Mouse (Mus musculus) cerebellum, postnatal 4 days (tissue): ENCODE measurements around the gene Bglap2.
A peak's percentile ranks its signal among the peaks of the same experiment; 100 is the strongest.
"Not testable (repeated sequence)": the region's sequence is repeated elsewhere in the genome, so short reads cannot be mapped to it uniquely, and the experiment has no call there.

Experiments used
- DNase-seq, 2 experiments: peaks; one replicate each; pipeline ENCODE4 v3.0.0; 2022; ENCODE audit warnings: low spot score in 2 of 2, mixed read lengths in 1 of 2

The Bglap2 gene

DNA sequence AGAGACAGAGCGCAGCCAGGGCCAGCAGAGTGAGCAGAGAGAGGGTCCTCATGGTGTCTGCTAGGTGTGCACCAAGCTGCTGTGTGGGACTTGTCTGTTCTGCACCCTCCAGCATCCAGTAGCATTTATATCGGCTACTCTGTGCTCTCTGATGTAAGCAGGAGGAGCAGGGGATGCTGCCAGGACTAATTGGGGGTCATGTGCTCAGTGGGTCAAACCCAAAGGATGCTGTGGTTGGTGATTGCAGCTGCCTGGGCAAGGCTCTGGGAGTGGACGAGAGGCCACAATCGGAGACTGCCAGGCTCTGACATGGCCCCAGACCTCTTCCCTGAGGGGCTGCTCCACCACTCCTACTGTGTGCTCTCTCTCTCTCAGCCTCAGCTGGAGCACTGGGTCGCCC, at the start of gene Bglap2:
Gene Bglap2 (minus strand): TSS at position 101 of the 400 bp plus-strand sequence.
- not testable (repeated sequence) for DNase-seq

DNA sequence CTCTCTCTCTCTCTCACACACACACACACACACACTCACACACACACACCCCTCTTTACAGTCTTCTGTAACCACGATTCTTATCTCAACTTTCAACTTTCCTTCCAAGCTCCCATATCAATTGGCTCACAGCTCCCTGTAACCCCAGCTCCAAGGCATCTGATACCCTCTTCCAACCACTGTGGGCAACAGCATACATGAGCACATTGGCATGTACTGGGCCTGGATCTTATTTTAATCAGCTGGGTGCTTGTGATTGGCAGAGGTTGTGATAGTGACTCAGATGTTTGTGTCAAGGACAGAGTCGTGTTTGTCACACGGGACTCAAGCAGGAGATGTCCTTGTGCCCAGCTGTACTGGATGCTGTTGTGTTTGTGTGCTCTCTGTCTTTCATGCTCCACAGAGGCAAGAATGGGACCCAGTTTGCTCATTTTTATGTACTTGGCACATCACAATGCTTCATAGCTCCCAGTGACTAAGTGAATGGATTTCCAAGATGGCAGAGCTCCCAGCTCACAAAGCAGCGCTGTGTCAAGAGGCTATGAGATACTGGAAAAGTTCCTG, 48.9 kb upstream of the Bglap2 start:
- DNase-seq = no peak

DNA sequence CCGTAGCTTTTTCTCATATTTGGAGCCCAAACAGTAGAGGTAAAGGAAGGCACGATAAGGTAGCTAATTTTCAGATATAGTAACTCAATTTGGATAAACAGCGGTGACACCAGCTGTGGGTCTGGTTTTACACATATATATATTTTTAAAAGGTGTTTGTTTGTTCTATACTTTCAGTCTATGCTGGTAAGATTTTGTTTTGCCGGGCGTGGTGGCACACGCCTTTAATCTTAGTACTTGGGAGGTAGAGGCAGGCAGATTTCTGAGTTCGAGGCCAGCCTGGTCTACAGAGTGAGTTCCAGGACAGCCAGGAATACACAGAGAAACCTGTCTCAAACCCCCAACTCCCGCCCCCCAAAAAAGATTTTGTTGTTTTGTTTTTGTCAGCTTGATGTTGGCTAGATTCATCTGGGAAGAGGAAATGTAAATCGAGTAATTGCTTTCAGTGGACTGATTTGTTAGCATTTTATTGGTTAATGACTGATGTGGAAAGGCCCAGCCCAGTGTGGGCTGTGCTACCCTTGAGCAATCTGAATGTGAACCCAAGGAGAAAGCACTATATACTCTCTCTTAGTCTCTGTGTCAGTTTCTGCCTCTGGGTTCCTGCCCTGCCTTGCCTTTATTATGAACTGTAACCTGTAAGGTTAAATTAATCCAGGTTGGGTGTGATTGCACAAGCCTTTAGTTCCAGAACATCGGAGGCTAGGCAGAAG, 47.4 kb upstream of the Bglap2 start:
- no peak for DNase-seq

DNA sequence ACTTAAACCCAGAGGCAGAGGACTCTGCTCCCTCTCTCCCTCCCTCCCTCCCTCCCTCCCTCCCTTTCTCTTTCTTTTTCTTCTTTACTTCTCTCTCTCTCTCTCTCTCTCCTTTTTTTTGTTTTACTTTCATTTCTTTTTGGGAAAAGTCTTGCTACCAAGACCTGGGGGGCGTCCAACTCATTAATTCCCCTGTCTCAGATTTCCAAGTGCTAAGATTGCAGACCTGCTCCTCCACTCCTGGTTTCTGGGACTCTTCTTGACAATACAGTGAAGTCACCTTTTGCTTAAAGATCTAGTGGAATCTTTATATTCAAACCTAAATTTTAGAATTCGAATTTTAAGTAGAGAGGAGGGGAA, 46.8 kb upstream of the Bglap2 start:
- no peak for DNase-seq

DNA sequence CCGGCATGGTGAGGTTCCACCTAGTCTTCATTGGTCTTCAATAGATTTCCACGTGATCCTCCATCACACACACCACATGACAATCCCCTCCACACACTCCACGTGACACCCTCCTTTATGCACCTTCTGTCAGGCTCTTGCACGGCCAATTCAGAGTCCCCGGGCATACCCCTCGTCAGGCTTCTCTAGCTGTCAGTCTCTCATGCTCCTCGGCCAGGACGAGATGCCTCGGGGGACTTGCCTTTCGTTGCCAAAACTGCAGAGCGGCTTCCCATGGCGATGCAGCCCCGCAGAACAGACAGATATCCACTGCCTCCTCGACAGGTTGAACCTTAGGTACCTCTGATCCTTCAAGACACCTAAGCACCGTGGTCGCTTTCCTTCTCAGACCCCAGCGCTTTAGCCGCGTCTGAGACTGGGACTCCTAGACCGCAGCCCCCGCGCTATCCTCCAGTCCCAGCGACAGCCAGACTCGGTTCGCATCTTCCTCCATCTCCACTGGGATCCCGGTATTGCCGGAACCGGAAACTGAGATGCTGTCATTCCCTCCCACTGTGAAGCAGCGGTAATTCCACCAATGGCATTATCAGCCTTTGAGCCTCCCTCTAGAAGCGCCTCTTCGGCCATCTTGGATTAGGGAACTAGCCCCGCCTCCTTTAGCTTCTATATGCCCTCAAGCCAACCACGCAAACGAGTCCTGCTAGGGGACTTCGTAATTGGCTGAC, 46.3 kb upstream of the Bglap2 start, which contains the start of gene Slc25a44:
Gene Slc25a44 (minus strand): TSS at position 535 of the 725 bp plus-strand sequence.
- DNase-seq = peak; percentile 76 to 92

DNA sequence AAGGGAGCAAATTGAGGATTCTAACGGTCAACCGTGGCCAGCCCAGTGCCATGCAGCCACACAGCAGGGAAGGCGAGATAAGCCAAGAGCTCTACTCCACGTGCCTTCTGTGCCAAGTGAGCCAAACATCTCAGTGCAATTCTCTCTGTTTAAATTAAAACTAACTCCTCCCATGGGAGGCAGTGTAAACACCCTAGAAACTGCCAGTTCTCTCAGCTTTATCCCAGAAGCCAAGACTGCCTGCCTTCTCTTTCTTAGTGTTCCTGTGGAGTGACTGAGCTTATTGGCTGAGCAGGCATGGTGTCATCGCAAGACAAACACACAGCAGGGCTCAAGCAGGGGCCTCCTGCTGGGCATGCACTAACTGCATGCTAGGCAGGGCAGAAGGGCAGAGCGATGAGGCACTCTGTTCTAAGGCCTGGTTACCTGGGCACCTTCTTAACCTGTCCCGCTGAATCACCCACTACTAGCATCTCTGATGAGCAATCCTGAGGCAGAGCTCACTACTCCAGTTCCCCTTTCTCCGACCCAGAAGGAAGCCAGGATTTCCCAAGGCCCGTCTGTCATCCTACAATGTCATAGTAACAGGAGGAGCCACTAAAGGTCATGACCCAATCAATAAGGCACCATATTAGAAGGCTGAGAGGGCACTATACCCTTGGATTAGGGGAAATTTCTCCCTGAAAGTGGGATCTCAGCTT, 43.7 kb upstream of the Bglap2 start:
- DNase-seq = no peak

DNA sequence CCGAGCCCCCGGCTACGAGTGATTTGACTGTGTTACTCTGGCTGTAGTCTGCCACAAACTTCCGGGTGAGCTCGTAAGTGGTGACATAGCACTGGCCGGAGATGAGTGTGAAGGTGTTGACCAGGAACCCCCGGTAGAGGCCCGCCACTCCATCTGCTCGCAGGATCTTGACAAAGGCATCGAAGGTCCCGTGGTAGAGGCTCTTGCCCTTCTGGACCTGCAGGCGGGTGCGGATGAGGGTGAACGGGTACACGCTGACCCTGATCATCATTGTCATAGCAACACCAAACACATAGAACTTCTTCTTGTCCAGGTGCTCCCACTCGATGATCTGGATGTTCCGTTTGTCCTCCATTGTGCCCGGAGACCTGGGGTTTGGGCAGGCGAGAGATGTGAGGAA, 42.3 kb upstream of the Bglap2 start:
- DNase-seq = no peak

DNA sequence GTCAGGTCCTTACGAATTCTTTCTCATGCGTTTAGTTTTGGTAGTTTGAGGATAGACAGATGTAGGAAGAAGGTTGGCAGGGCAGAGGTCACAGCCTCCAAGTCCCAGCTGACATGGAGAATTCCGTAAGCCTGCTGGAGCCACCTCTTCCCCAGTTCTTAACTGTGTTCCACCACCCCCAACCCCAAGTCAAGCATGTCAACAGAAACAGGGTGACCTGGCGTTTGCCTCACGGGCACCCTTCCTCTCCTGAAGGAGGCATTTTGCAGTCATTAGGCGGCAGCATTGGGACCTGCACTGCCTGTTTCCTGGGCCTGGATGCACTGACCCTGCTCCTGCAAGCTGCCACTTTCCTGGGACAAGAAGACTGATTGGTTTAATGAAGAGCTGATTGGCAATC, 39.5 kb upstream of the Bglap2 start:
- no peak for DNase-seq

DNA sequence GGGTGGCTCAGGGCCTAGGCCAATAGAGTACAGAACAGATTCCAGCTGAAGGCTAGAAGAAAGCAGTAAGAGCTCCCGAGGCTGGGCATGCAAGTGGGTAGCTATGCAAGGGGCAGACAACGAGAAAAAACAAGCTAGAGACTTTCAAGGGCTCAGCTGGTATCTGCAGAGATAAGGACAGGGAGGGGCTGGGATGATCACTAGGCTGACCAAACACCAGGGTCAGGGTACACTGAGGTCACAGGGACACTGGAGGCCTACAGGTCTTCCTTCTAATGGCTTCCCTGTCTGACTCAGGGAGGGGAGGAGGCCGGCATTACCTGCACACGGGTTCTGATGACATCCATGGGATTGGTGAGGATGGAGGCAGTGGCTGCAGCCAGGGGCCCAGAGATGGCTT, 37.2 kb upstream of the Bglap2 start:
- no peak for DNase-seq

DNA sequence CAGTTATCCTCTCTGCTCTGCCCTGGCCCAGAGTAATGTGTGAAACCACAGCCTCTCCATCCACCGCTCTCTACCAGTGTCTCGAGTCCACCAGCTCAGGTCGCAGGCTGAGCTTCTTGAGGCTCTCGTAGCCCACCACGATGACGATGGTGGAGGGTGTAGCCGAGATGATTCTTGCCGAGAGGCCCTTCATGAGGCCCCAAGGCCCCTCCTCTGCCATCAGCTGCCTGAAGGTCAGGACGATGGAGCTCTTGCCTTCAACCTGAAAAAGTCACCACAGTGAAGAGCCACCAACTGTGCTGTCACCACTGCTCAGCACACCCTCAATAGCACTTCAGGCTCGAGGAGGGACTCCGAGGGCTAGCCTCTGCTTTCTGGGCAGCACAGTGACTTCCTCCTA, 34.1 kb upstream of the Bglap2 start:
- no peak for DNase-seq

DNA sequence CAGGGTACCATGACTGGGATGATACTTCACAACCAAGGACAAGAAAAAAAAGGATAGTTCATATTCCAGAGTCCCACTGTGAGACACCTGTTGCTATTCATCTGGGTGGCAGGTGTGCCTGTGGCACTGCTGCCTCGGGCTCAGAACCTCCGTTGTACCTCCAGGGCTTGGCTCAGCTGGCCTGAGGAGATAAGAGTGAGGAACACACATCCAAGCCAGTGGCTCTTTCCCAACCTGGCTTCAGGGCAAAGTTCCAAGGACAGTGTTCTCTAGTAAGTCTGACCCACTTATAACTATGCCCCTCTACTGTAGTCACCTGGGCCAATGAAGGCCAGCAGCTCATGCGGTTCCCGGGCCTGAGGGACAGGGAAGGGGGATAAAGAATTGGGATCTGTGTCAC, 33.2 kb upstream of the Bglap2 start:
- no peak for DNase-seq

DNA sequence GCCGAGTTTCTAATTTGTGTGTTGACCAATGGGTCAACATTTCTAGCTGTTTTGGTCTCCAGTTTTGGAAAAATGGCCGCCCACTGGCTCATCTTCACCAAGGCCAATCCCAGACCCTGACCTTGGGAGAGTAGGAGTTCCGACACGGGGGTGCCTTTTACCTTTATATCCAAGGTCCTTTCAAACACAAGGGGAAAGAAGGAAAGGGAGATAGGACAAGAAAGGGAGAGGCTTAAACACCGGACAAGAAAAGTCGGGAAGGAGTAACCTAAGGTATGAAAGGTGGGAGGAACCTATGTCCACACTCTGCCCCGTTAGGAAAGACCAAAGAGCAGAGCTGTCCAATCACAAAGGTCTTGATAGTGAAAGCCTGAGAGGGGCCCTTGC, 32.1 kb upstream of the Bglap2 start:
- DNase-seq = no peak

DNA sequence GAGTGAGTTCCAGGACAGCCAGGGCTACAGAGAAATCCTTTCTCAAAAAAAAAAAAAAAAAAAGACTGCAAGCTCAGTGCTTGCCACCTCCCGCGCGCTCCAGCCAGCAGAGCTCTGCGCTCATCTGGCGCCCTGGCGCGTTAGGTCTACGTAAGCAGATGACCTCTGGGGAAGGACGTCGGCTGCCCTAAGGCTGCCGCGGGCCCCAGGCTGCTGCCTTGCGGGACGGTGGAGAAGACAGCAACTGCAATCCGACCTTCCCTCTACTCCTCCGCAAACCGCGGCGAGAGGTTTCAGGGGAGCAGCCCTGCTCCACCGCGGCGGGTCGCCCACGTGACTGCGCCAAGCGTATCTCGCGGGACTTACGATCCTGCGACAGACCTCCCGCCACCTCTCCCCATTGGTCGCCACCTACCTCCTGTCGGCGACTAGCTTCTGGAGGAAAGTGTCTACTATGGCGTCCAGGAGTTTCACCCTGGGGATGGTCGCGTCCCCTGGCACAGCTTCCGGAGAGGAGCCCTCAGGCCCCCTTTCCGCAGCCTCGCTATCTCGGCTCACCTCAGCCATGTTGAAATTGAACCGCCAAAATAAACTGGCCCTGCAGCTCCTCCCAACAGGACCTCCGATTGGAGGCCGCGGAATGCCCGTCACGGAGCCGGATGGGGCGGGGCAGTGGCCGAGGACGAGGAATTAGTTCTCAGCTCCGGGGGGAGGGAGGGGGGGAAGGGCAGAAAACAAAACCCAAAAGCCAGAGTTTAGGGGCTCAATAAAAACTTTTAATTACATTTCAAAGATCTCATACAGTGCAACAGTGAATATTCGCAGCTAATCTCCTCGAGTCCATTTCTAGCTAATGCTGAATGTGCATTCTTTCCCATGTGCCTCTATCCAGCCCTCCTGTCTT, 31.5 kb upstream of the Bglap2 start, which contains the start of gene Pmf1:
Gene Pmf1 (minus strand): TSS at position 591 of the 904 bp plus-strand sequence.
- peak; percentile 76 to 85 for DNase-seq

DNA sequence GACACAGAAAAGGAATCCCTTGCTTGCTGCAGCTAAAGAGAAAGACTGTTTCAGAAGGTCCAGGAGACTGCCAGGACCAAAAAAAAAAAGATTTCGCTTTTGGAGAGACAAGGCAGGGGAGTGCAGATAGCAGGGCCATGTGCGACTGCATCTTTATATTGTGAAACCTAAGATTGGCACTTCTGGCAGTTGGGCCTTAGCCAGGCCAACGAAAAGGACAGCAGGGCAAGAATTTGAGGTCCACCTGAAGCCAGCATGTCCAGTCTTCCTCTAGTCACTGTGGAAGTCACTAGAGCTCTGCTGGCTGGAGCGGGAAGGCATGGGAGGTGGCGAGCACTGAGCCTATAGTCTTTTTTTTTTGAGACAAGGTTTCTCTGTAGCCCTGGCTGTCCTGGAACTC, 30.5 kb upstream of the Bglap2 start:
- no peak for DNase-seq

DNA sequence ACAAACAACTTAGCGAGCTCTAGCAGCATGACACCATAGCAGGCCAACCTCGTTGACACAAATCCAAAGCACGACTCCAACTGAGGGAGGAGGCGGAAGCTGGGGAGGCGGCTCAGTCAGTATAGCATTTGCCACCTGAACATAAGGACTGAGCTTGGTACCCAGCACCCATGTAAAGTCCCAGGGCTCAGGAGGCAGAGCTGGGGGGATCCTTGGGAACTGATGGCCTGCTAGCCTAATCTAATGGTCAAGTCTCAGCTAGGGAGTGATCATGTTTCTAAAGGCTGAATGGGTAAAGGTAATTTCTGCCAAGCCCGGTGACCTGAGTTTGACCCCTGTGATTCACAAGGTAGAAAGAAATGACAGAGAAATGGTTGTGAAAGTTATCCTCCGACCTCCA, 29.0 kb upstream of the Bglap2 start:
- no peak for DNase-seq

DNA sequence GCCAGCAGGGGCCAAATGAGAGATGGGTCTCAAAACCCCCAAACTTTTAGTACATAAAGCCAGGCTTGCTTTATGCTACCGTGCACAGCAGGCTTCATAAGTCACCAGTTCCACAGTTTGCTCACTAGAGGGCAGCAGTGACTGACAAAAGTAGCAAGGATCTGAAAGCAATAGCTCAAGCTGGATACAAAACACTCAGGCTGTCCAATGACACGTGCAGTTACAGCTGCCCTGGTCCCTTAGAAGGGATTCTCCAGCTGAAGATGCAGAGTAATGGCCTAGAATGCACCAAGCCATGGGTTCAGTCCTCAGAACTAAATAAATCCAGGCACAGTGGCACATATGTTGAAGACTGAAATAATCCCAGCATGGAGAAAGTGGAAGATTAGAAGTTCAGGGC, 28.6 kb upstream of the Bglap2 start:
- peak; percentile 33 to 58 for DNase-seq

DNA sequence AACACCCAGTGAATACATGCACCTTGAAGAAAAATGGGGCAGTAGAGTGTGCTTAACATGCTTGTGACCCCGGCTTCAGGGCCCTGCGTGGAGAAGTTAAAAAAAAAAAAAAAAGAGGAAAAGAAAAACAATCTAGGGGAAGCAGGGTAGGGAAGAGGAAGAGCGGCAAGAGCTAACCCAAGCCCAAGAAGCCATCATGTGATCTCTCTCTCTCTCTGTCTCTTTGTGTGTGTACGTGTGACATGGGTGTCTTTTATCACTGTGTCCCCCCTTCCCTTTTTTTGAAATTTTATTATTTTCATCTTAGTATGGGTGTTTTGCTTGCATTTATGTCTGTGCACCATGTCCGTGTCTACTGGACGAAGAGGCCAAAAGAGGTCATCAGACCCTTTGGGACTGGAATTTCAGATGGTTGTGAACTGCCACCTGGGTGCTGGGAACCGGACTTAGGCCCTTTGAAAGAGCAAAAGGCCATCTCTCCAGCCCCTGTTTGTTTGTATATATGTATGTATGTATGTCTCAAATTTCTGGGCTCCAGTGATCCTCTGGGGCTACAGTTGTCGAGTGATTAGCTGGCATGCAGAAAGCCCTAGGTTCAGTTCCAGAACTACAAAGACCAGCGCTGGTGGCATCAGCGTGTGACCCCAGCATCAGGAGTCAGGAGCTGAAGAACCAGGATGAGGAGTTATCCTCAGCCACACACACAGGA, 25.2 kb upstream of the Bglap2 start:
- DNase-seq = no peak

DNA sequence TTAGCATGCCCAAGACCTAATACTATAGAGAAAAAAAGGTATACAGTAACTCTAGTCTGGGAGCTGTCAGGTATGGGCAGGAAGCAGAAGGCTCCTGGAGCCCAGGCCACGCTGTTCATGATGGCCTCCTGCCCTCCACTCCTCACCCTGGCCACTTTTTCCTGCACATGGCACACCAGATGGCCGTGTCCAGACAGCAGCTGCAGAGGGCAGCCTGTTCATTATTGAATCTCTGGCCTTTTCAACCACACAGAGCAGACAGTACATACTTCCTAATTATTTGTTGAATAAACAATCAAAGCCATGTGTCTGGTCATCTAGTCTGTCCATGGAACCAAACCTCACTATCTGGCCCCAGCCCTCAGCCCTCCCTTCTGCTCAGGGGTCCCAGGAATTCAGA, 20.2 kb upstream of the Bglap2 start:
- peak in 1 of 2 experiments; percentile 33 for DNase-seq

DNA sequence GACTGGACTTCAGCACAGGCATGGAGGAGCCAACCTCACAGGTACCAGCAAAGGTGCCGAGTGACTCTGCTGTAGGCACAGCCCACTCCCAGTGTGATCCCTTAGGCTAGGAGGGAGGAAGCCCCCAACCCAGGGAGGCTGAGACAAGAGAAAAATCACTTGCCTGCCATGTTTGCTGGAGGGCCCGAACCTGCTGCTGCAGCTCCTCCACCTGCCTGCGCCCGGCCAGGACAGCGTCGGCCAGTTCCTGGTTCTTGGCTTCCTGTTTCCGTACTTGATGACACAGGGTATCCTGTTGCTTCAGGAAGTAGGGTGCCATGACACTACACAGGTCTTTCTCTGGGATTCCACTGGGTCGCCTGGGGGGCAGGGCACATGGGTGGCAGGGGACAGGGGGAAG, 17.2 kb upstream of the Bglap2 start:
- DNase-seq = no peak

DNA sequence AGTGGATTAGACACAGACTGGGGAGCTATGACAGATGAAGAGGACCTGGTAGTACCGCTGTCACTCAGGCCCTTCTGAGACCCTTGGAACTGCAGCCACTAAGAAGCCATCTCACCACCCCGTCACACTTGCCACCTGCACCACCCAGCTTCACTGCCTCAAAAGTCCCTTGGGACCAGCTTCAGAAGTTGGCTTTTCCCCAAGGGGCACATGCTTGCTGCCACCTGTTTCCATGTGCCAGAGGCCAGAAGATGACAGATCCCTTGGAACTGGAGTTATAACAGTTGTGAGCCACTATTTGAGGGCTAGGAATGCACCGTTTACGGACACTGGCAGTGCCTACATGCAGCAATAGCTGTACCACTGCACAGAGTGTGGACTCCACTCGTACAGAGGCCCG, 16.8 kb upstream of the Bglap2 start:
- DNase-seq = no peak
